Mouse (Mus musculus) central nervous system, embryonic 14 days (tissue): ENCODE results near the gene Gm17019. TPM values are rescaled to one million over a fixed set of nuclear protein-coding genes. Genes with fewer than 3 reads are reported as not detected.

Experiments
- polyA plus RNA-seq: library from polyadenylated mRNA; depleted of rRNA; stranded (reverse); fragments of >200 nt; gene quantifications from 2 replicates; pipeline ENCODE4 v1.2.3, GENCODE M21; 2012; rRNA removed

Gm17019 gene
- not detected in 2 replicates for polyA plus RNA-seq

GRCm38 (mm10) chr5:15032898-15033297, at the start of gene Gm17019:
Gene Gm17019 (minus strand): TSS chr5:15032998.

Other genes with a start within 250 kb of the Gm17019 start
- gene Gm9758, start 118.1 kb downstream of the Gm17019 start, polyA plus RNA-seq: not detected in 2 replicates
- not detected in 2 replicates for gene Speer4e, start 94.6 kb downstream of the Gm17019 start, polyA plus RNA-seq
- gene Gm10354, start 54.1 kb downstream of the Gm17019 start, polyA plus RNA-seq: not detected in 2 replicates